Mouse (Mus musculus): ENCODE data around the gene Yipf4. TPM values are rescaled to one million over a fixed set of nuclear protein-coding genes. Genes with fewer than 3 reads are reported as not detected.

The Yipf4 gene
- polyA plus RNA-seq (2017; shearing (Covaris generic)): 149 TPM

DNA sequence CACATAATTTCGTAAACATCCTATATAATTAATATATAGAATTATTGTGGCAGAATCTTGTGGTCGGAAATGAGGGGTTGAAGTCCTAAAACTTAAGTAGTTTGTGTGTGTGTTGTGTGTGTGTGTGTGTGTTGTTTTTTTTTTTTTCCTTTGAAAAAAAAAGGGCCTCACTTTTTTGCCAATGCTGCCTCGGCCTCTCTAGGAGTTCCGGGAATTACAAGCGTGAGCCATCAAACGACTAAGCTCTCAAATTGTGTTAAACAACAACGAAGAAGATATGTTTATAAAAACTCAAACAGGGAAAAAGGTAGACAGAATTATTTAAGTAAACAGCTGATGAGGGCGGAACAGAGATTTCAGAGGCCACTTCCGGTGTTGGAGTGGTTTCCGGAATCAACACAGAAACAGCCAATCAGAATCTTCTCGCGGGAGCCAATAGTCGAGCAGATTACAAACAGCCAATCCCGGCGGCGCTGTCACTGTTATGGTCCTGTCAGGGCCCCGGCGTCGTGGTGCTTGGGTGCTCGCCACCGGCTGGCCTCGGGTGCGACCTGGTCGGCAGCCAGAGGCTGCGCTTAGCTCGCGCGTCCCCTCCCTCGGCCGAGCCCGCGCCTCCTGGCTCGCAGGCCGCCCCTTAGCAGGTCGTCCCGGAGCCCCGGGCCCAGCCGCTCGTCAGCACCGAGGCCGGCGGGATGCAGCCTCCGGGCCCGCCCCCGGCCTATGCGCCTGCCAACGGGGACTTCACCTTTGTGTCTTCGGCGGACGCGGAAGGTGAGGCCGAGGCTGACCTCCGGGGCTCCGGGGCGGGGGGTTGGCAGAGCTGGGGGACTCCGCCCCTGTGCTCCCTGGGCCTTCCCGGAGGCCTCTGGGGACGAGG, at the start of gene Yipf4:
Gene Yipf4 (plus strand): TSS at position 470 of the 877 bp plus-strand sequence.

GRCm38 (mm10) chr17:74458711-74459408, 30.4 kb upstream of the Yipf4 start, which contains the start of gene Nlrc4:
Gene Nlrc4 (minus strand): TSS chr17:74459142.

DNA sequence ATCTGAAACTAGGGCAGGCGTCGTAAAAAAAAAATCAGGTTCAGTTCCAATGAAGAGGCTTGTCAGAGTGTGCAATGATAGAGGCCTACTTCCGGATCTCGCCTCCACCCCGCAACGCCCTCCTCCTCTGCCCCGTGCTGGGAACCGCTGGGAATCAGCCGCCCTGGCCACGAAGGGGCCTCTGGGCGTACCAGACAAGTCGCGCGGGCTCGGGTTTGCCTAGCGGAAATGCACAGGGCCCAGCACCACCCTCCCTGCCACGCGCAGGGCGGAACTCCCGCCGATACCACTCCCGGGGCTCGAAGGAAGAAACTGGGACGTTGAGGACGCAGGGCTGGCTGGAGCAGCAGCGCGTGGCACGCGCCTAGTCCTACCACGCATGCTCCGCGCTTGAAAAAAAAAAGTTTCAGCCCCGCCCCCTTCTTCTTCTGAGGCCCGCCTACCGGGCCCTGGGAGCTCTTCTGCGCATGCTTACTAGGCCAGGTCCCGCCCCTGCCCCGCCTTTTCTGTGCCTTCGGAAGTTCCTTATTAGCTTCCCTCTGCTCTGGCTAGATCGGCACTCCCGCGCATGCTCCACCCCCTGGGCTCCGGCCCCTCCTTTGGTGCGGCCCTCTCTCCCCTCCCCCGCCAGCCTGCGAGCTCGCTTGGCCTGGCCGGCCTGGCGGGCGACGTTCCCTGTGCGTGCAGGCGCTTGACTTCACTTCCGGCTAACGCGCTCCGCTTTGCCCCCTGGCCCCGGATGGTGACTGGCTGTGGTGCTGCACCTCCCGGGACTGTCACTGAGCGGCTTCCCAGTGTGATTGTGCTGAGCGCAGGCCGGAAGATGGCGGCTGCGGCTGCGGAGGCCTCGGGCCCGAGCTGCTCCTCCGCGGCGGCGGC, 38.7 kb downstream of the Yipf4 start, which contains the start of gene Birc6:
Gene Birc6 (plus strand): TSS at position 567 of the 879 bp plus-strand sequence.

Other genes with a start within 250 kb of the Yipf4 start
- gene Memo1, start 194.0 kb upstream of the Yipf4 start, polyA plus RNA-seq (2017; shearing (Covaris generic)): 51.8 TPM
- 71.6 TPM for gene Dpy30, start 165.5 kb upstream of the Yipf4 start, polyA plus RNA-seq (2017; shearing (Covaris generic))
- gene Spast, start 150.5 kb upstream of the Yipf4 start, polyA plus RNA-seq (2017; shearing (Covaris generic)): 29.9 TPM
- gene Slc30a6, start 93.9 kb upstream of the Yipf4 start, polyA plus RNA-seq (2017; shearing (Covaris generic)): 25.9 TPM
- gene Nlrc4, start 30.4 kb upstream of the Yipf4 start, polyA plus RNA-seq (2017; shearing (Covaris generic)): 0.92 TPM
- gene Birc6, start 38.8 kb downstream of the Yipf4 start, polyA plus RNA-seq (2017; shearing (Covaris generic)): 86.6 TPM
- gene Ttc27, start 228.2 kb downstream of the Yipf4 start, polyA plus RNA-seq (2017; shearing (Covaris generic)): 47.1 TPM

Measured in naive thymus-derived CD4-positive, alpha-beta T cell, adult 5 months (primary cell).